Mouse (Mus musculus) gastrocnemius, adult 18-20 months (tissue): ENCODE data around the gene Rpia. TPM values are rescaled to one million over a fixed set of nuclear protein-coding genes. Genes with fewer than 3 reads are reported as not detected.

ENCODE experiments used
- DNase-seq: peaks from one replicate; pipeline ENCODE4 v3.0.0; 2021; ENCODE audit warnings: low spot score
- total RNA-seq, 2 experiments: library from RNA; stranded (reverse); gene quantifications; 2 replicates each; pipeline ENCODE4 v1.2.3; 2021

Rpia gene
- total RNA-seq, 2 experiments from 2014 or later, result 15.8 to 16.0 TPM

- DNase-seq, result peak; percentile 69
These were observed 13.2 kb upstream of the Rpia start for GRCm38 (mm10) chr6:70805267-70805666.

DNA sequence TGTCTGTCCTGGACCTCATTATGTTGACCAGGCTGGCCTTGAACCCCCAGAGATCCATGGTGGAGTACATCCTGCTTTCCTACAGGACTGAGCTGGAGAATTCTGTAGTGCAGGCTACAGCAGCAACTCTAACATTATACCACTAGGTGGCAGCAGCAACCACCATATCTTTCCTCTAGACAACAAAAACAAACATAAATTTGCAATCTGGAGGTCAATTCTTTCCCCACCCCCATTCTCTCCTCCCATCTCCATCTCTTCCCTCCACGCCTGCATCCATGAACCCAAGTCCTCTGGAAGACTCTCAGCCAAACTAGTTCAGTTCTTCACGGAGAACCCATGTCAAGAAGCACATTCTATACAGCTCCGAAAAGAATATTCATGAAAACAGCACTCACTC is 12.6 kb upstream of the Rpia start:
- peak; percentile 32 for DNase-seq

- peak; percentile 72 for DNase-seq
These were observed 5.7 kb upstream of the Rpia start for GRCm38 (mm10) chr6:70797581-70798251.

- DNase-seq, result no peak
These were observed 4.9 kb upstream of the Rpia start for GRCm38 (mm10) chr6:70796940-70797339.

GRCm38 (mm10) chr6:70792644-70793043 is 612 bp upstream of the Rpia start:
- DNase-seq, result no peak

GRCm38 (mm10) chr6:70790852-70791761 is 925 bp downstream of the Rpia start:
- DNase-seq, result peak; percentile 27

- no peak for DNase-seq
These were observed 1.9 kb downstream of the Rpia start for GRCm38 (mm10) chr6:70790034-70790650.

DNA sequence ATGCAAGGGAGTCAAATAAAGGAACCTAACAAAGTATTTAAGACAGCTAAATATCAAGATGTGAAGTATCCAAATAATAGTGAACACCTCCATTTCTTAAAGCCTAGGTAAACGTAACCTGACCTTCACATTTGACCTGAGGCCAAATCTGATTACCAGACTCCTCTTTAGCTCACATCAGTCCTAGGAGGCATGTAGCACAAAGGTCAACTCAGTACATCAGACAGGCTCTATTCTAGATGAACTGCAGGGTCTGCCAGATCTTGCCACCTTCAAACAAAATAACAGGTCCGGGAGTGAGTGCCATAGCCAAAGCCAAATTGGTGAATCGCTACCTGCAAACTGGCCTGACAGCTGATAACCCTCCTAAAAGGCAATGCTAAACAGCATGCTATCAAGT is 2.9 kb downstream of the Rpia start:
- no peak for DNase-seq

DNA sequence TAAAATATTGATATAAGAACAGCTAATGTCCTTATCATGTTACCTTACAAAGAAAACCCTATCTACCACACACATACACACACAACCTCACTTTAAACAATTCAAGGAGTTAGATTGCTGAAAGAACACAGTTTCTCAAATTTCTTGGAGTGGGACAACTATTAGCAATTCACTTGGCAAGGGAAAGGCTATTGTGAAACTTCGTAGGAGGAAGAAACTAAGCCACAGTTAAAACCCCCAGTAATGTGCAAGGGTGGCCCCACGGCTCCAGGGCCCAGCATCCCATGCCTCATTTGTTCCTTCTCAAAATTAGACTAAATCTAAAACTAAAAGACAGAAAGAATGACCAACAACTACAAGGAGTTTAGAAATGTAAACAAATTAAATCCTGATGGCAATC is 4.5 kb downstream of the Rpia start:
- peak; percentile 40 for DNase-seq

DNA sequence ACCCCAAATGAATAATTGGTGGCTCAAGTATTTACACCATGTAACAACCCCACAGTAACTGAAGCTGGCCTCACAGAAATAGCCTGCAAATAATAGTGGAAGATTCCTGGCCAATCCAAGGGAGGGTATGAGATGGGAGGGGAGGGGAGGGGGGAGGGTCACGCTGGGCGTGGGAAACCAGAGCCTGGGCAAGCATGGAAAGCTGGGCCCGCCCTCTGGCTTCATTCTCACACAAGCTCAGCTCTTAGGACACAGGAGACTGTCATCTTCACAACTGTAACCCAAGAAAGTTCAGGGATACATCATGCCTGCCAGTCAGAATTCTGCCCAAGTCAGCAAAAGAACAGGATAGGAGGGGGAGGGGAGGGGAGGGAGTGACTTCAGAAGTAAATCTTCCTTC is 6.2 kb downstream of the Rpia start:
- DNase-seq, result peak; percentile 66

DNA sequence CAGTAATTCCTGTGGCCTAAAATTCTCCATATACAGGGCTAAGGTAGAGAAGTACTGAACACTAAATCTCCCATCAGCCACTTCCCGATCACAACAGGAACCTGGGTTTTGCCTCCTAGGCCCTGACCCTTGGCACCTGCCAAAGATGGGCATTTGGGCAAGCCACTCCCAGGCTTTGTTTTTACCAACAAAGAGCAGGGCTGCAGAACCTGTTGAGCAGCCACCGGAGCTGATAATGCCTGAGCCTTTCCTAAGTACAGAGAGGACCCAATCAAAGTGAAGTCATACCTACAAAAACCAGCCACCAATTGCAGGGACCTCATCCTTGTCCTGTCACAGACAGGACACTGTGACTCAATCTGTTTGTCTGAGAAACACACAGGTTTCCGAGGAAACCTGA is 7.2 kb downstream of the Rpia start:
- no peak for DNase-seq

DNA sequence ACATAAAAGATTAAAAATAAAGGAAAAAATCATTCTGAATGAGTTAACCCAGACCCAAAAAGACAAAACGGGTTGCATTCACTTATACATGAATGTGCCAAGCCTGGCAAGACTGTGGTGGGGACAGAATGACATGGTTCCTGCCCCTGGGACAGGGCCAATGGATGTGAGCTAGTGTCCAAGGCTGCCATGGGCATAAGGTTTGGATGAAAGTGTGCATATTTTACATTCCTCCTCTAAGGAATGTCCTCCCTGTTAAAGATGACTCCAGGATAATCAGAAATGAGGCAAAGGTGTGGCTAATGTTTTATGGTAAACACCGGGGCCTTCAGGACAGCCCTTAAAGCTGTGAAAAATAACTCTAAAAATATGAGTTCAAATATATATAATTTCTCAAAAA is 10.7 kb downstream of the Rpia start:
- no peak for DNase-seq

DNA sequence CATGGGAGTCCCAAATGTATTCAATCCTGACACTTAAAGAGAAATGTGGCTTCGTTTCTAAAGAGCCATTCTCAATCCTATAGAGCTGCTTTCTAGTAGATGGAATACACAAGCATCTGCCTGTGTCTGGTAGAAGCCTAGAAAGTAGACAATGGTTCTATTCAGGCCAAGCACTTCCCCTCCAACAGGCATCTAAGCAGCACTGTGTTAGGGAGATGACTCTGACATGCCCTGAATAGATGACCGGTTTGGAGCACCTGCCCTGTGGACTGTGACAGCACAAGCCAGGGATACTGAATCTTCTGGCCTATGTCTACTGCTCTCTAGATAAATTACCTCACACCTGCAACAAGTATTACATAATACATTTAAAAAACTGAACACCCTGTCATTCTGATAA is 17.7 kb downstream of the Rpia start:
- no peak for DNase-seq

- no peak for DNase-seq
These were observed 18.3 kb downstream of the Rpia start for GRCm38 (mm10) chr6:70773769-70774168.

GRCm38 (mm10) chr6:70768769-70769168 is 23.3 kb downstream of the Rpia start:
- peak; percentile 64 for DNase-seq

- DNase-seq, result no peak
These were observed 27.0 kb downstream of the Rpia start for GRCm38 (mm10) chr6:70765076-70765475.

- DNase-seq, result no peak
These were observed 27.5 kb downstream of the Rpia start for GRCm38 (mm10) chr6:70764551-70764950.

GRCm38 (mm10) chr6:70763881-70764280 is 28.2 kb downstream of the Rpia start:
- no peak for DNase-seq

DNA sequence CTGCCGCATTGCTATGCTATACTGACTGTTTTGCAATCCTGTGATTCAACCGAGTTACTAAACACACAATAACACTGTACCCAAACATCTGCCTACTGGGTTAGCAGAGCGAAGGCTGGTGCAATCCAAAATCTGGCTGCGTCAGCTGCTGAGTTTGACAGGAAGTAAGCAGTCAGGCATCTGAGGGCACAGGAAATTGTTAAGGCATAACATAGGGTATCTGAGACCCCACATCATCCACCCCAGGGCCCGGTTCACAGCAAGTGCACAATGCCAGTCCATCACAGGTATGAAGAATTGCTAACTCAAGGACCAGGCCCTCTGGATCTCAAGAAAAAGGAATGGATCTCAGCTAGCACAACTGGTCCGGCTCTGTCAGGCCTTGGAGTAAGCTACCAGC is 29.4 kb downstream of the Rpia start:
- DNase-seq, result no peak

DNA sequence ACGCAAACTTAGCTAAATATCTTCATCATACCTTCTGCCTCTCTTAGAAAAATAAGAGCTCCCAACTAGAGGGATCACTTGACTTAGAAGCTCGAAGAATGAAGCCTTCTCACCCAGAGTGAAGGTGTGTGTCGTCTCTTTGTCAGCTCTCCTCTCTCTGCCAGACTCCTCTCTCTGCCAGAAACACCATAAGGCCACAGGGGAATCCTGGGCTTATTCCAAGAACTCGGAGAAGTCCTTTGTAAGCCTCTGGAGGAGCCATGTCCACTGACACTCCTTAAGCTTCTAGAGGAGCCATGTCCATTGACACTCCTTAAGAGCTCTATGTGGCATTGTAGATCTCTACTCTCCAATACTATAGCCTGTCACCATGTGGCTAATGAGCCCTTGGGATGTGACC is 31.1 kb downstream of the Rpia start:
- no peak for DNase-seq

DNA sequence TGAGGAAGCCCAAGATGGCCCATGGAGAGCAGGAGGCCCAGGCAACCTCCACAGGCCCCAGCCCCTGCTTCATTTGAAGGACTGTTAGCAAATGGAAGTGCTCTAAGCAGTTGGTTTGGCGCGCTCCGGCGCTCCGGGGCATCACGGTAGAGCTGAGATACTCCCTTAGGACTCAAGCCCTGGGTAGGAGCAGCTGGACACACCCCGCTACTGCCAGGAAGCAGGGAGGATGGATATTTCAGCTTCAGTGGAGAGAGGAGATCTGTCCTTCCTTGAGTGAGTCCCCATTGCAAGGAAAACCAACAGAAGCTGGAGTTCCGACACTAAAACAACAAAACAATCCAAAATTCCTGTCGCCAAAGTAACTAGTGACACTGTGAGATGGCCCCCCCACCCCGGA is 37.2 kb downstream of the Rpia start:
- no peak for DNase-seq

DNA sequence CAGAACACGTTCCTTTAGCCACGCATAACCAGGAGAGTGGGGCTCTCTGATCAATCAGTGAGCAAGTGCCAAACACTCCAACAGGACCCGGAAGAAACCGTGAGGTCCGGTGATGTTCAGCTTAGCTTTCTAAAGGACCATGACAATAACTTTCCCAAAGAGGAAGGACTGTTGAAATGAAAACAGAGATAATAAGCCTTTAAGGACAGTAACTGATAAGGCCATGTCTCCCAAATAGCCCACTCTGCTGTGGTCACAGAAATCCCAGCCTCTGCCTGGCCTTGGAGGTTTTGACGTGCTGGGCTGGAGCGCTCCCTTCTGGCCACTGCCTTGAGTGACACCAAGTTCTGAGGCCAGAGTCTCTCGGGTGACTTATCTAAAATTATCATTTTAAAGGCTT is 39.7 kb downstream of the Rpia start:
- peak; percentile 11 for DNase-seq

GRCm38 (mm10) chr6:70751898-70752273 is 40.1 kb downstream of the Rpia start:
- no peak for DNase-seq
